Mouse (Mus musculus): ENCODE data around the gene Fshb. TPM values are rescaled to one million over a fixed set of nuclear protein-coding genes. Genes with fewer than 3 reads are reported as not detected.

The Fshb gene
- polyA plus RNA-seq, 1 experiment from 2014 or later, result not detected

DNA sequence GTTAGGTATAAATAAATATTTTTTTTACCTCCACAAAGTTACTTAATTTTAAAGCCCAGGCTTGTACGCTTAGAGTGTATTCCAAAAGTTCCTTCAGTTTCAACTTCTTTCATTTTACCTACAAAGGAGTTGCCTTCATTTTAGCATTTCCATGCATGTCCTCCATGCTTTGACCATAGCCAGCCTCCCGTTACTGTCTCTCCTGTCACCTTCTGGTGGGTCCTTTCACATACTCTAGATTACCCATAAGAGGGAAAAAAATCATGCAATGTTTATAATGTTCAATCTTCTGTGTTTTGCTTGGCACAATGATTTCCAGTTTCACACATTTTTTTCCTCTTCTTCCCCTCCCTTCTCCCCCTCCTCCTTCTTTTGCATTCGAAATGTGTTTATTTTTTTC is 53.1 kb downstream of the Fshb start:
- H3K4me3 ChIP-seq (replicated peaks), result no peak overlapping the region
- H3K9me3 ChIP-seq, result no peaks in the 10 kb centered on the region
- H3K36me3 ChIP-seq, result no peaks in the 10 kb centered on the region
- WGBS, result 77% methylated on average over 3 of the region's 3 CpGs
- no peak overlapping the region for H3K4me2 ChIP-seq (replicated peaks)
- H3K4me1 ChIP-seq (replicated peaks), result no peaks in the 10 kb centered on the region
- H3K9ac ChIP-seq, result no peak overlapping the region
- H3K27ac ChIP-seq, result no peak overlapping the region
- no peaks in the 10 kb centered on the region for H3K27me3 ChIP-seq (replicated peaks)
- no peak for ATAC-seq

Other genes starting within 250 kb of the Fshb start
- 29.0 and 32.0 TPM in 2 replicates for gene Arl14ep, start 85.2 kb downstream of the Fshb start, polyA plus RNA-seq (2015; fragmentation: Nextera tagmentation; extraction: Ambion mirVana)
- 0.37 and 0.60 TPM in 2 replicates for gene Kcna4, start 231.0 kb upstream of the Fshb start, polyA plus RNA-seq (2015; fragmentation: Nextera tagmentation; extraction: Ambion mirVana)